Mouse (Mus musculus) layer of hippocampus, adult 9-10 months (tissue): ENCODE results near the gene Lad1.
A peak's percentile ranks its signal among the peaks of the same experiment; 100 is the strongest.

Source experiments
- DNase-seq: peaks from one replicate; pipeline ENCODE4 v3.0.0; 2022; ENCODE audit warnings: low spot score

Lad1 gene

DNA sequence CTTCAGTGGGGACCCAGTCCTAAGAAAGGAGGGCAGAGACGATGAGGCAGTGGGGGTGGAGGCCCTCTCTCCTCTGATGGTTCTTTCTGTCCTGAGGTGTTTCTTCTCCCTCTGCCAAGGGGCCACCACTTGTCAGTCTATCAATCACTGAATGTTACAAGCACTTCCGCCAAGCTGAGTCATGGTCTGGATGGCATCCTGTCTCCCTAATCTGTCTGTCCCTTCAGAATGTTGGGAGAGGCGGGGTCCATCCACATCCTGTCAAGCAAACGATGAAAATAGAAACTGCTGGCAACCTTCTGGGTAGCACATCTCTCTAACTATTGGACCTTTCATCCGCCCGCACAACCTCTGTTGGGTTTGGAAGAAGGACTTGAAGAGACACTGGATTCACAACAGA is 26.1 kb downstream of the Lad1 start:
- DNase-seq, result no peak

- no peak for DNase-seq
Measured at GRCm38 (mm10) chr1:135846632-135847031, 28.2 kb downstream of the Lad1 start.

- DNase-seq, result no peak
Measured at GRCm38 (mm10) chr1:135847139-135847562, 28.8 kb downstream of the Lad1 start.

GRCm38 (mm10) chr1:135847611-135848351 is 29.4 kb downstream of the Lad1 start:
- no peak for DNase-seq

GRCm38 (mm10) chr1:135850722-135851512 is 32.5 kb downstream of the Lad1 start:
- DNase-seq, result no peak

- no peak for DNase-seq
Measured at GRCm38 (mm10) chr1:135852044-135852756, 33.8 kb downstream of the Lad1 start.

GRCm38 (mm10) chr1:135853200-135853599 is 34.8 kb downstream of the Lad1 start:
- DNase-seq, result no peak

DNA sequence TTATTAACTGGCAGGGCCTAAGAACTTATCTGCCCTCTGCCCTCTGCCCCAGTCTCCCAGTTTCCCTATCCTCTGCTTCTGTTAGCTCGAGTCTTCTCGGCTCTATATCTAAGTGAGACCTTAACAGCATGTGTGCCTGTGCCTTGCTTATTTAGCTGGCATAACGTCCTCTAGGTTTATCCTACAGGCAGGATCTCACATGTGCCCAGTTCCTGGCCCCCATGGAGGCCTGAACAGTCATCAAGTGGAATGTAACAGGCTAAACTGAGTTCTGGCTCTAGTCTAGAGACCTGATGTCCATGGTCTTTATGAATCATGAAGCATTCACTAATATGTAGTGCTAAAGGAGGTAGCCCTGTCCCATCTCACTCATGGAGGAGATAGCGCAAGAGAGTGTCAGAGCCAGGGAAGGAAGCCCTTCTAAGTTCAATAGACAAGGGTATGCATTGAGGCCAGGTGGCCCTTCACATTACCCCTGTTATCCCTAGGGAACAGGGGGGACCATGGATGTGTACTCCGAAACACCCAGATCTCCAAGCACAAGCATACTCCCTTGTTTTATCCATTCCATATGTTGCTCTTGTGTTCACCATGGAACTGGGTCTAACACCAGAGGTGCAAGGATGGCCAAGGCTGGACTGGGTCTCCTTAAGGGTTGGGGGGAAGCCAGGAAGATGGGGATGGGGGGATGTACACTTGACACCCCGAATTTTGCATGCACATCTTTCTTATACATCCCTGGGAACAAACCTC is 36.4 kb downstream of the Lad1 start:
- DNase-seq, result no peak

DNA sequence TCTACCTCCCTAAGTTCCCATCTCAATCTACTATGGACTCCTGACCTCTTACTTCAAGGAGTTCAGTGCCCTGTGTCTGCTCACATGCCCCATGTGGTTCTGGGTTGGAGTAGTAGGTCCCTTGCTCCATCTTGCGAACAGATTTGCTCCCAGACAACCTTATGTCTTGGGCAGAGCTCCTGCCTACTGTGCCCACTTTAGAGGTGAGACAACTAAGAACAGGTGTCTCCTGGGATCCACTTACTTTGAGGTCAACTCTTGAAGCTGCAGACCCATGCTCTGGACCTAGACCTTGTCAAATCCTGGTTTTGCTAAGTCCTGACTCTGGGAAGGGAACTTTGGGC is 36.9 kb downstream of the Lad1 start:
- DNase-seq, result no peak

DNA sequence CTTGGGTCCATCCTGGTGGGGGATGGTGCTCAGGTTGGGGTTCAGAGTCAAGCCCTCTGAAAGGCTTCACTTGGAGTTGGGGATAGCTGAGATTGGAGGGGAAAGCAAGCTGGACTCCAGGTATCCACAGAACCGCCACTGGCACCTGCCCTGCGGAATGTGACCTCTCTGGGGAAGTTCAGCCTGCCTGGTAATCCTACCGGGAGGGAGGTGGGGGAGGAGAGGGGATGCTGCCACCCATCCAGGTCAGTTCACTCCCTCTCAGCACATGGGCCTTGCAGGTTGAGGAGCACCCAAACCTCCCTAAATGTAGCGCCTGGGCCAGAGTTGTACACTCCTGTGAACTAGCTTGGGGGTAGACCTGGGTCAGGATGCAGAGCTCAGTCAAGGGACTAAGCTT is 37.7 kb downstream of the Lad1 start:
- no peak for DNase-seq

DNA sequence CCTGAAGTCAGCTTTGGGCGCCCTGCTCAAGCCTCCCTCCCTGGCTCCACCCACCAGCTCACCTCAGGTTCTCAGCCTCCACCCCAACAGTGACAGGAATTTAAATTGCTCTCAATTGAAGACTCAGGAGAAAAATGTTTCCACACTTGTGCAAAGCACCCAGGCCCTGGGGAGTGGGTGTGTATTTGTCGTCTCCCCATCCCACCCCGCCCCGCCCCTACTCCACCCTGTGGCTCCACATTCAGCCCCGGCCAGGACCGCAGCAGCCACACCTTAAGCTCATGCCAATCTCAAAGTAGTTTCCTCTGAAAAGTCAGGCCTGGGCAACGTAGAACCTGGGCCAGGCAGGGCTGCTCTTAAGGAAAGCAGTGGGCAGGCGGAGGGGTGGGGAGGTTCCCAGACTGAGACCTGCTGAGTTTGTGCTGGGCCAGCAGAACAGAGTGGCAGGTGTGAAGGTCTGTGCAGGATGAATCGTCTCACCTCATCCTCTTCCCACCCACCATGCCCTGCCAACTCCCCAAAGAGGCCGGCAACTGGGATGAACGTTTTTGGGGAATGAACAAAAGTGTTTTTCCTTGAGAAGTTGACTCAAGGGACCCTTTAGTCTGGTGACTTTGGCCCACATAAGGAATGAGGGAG is 38.9 kb downstream of the Lad1 start:
- DNase-seq, result no peak

DNA sequence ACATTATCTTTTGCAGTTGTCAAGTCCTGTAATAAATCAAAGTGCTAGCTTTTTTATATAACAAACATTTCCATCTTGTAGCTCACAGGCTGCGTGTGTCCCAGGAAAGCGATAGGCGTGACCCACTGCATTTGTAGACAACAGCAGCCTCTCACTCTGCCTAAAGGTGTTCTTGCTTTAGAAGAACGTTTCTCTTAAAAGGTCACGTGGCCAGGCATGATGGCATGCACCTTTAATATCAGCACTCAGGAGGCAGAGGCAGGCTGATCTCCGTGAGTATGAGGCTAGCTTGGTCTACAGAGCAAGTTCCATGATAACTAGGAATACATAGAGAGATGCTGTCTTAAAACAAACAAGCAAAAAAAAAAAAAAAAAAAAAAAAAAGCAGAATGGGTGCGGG is 40.1 kb downstream of the Lad1 start:
- no peak for DNase-seq

- no peak for DNase-seq
Measured at GRCm38 (mm10) chr1:135861091-135861490, 42.7 kb downstream of the Lad1 start.

DNA sequence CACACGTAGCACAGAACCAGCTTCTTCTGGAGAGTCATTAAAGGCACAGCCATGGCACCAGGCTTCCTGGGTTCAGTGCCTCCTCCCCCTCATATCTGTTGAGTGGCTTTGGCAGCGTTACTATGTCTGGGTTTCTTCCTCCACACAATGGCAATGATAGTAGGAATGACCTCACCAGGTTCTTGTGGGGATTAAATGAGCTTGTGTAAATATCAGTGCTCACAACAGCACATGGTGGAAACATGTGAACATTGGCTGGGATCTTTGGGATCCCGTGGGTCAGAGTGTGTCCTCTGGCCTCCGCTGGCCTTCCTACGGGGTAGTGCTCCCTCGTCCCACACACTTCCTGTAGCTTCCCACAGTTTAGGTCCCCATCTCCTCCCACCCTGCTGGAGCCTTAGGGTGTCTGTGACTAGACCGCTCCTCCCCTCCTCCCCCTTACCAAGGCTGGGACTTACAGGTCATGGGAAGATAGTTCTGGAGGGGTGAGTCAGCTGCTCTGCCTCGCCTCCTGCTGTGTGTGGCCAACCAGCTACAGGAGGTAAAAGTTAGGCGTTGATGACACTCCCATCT is 43.7 kb downstream of the Lad1 start:
- DNase-seq, result no peak

GRCm38 (mm10) chr1:135862561-135862960 is 44.2 kb downstream of the Lad1 start:
- DNase-seq, result no peak

GRCm38 (mm10) chr1:135863786-135864335 is 45.5 kb downstream of the Lad1 start:
- no peak for DNase-seq

- no peak for DNase-seq
Measured at GRCm38 (mm10) chr1:135864830-135865229, 46.4 kb downstream of the Lad1 start.

DNA sequence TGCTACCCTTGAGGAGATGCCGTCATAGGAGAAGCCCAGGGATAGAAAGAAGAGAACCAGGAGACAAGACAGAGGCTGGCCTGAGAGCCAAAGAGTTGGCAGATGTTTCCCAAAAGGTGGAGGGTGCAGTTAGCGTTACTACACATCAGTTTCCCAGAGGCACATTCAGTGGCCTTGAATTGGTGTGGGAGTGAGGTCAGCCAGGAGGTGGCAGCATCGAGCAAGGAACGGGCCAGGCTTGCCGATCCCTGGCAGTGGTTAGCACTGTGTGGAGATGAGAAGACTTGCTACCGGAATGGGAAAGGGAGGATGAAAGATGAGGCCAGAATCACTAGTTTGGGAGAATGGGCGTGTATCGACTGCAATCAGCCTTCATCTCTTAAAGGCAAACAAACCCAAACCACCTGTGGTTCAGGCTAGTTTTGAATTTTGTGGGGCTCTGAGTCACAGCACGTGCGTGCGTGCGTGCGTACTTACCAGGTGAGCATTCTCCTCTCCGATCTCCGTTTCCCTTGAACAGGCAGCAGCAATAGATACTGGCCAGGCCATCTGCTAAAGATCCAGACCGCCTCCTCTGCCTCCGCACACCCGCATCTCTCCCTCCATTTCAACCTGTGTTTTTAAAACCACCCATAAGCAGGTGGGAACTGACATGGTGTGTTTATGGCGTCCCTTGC is 47.3 kb downstream of the Lad1 start:
- peak; percentile 63 for DNase-seq

- no peak for DNase-seq
Measured at GRCm38 (mm10) chr1:135868570-135868969, 50.2 kb downstream of the Lad1 start.

GRCm38 (mm10) chr1:135872991-135873390 is 54.6 kb downstream of the Lad1 start:
- no peak for DNase-seq
